Mouse (Mus musculus) midbrain, embryonic 16.5 days (tissue): ENCODE results near the gene Pdlim4. TPM values are rescaled to one million over a fixed set of nuclear protein-coding genes. Genes with fewer than 3 reads are reported as not detected.
A peak's percentile ranks its signal among the peaks of the same experiment; 100 is the strongest.
"Not testable (repeated sequence)": the region's sequence is repeated elsewhere in the genome, so short reads cannot be mapped to it uniquely, and the experiment has no call there.

Experiments used
- ATAC-seq: fragments of 200-750 bp; cut with Nextera tagmentation; 2 replicates; pipeline ENCODE4 v1.8.0; 2017; ENCODE audit warnings: moderate TSS enrichment
- H3K27ac ChIP-seq: fragments of 300-500 bp; sonication (generic); 2 replicates; pipeline ENCODE4 v1.5.1; 2014; ENCODE audit warnings: mild to moderate bottlenecking, low read length, mixed read lengths
- H3K27me3 ChIP-seq: fragments of 300-500 bp; sonication (generic); 2 replicates; pipeline ENCODE4 v1.6.1; 2014; ENCODE audit warnings: low read depth, low read length, mixed read lengths; ENCODE audit not compliant: control insufficient read depth, insufficient read depth
- H3K36me3 ChIP-seq: fragments of 300-500 bp; sonication (generic); 2 replicates; pipeline ENCODE4 v1.6.1; 2014; ENCODE audit warnings: mild to moderate bottlenecking, low read length, moderate library complexity, mixed read lengths; ENCODE audit not compliant: control insufficient read depth, insufficient read depth
- H3K4me1 ChIP-seq: fragments of 300-500 bp; sonication (generic); 2 replicates; pipeline ENCODE4 v1.6.1; 2014; ENCODE audit warnings: mild to moderate bottlenecking, low read length, mixed read lengths; ENCODE audit not compliant: control insufficient read depth, insufficient read depth
- H3K4me2 ChIP-seq: fragments of 300-500 bp; sonication (generic); 2 replicates; pipeline ENCODE4 v1.6.1; 2014; ENCODE audit warnings: mild to moderate bottlenecking, low read length, mixed read lengths
- H3K4me3 ChIP-seq: fragments of 300-500 bp; sonication (generic); 2 replicates; pipeline ENCODE4 v1.5.1; 2014; ENCODE audit warnings: low read depth, mild to moderate bottlenecking, low read length, moderate library complexity, mixed read lengths
- H3K9ac ChIP-seq: fragments of 300-500 bp; sonication (generic); 2 replicates; pipeline ENCODE4 v1.6.1; 2014; ENCODE audit warnings: low read depth, low read length, mixed read lengths
- H3K9me3 ChIP-seq: fragments of 300-500 bp; sonication (generic); replicated peaks from 2 replicates; pipeline ENCODE4 v1.6.1; 2014; ENCODE audit warnings: mild to moderate bottlenecking, low read length, mixed read lengths; ENCODE audit not compliant: control insufficient read depth, poor library complexity, severe bottlenecking
- WGBS: fragments of 180-500 bp; shearing (Covaris S2); extraction: QIAGEN DNeasy Blood & Tissue Kit; methylation state at CpG from one replicate; pipeline ENCODE4 v1.1.7; 2014; 5-methylcytosine and 5-hydroxymethylcytosine counted together
- polyA plus RNA-seq: library from polyadenylated mRNA; unstranded; fragments of >200 nt; fragmentation: Nextera tagmentation; extraction: Ambion mirVana; gene quantifications from 2 replicates; pipeline ENCODE4 v1.2.1, GENCODE M21; 2015

The Pdlim4 gene
- polyA plus RNA-seq, 1 experiment from 2014 or later: 26.7 TPM

GRCm38 (mm10) chr11:54051161-54051560, 17.7 kb downstream of the Pdlim4 start:
- H3K9ac ChIP-seq: no peak overlapping the region
- H3K27me3 ChIP-seq: no peaks in the 10 kb centered on the region
- no peak overlapping the region for H3K27ac ChIP-seq
- H3K4me1 ChIP-seq: no peaks in the 10 kb centered on the region
- H3K4me3 ChIP-seq: no peak overlapping the region
- H3K4me2 ChIP-seq: no peak overlapping the region
- H3K36me3 ChIP-seq: no peaks in the 10 kb centered on the region
- no peak for ATAC-seq
- no peaks in the 10 kb centered on the region for H3K9me3 ChIP-seq
- WGBS: 90% methylated on average over 7 of the region's 7 CpGs

GRCm38 (mm10) chr11:54050205-54050604, 18.6 kb downstream of the Pdlim4 start:
- no peak for ATAC-seq
- Histone ChIP-seq H3K9me3 (no peaks in the 10 kb centered on the region), H3K36me3 (no peaks in the 10 kb centered on the region), H3K9ac (no peak overlapping the region), H3K27ac (no peak overlapping the region), H3K4me3 (no peak overlapping the region), H3K4me2 (no peak overlapping the region), H3K27me3 (no peaks in the 10 kb centered on the region), H3K4me1 (no peaks in the 10 kb centered on the region)
- WGBS: 78% methylated on average over 2 of the region's 2 CpGs

GRCm38 (mm10) chr11:54040676-54041075, 28.1 kb downstream of the Pdlim4 start:
- Histone ChIP-seq H3K27me3 (no peaks in the 10 kb centered on the region), H3K36me3 (no peaks in the 10 kb centered on the region), H3K9ac (no peak overlapping the region), H3K4me1 (no peaks in the 10 kb centered on the region), H3K27ac (no peak overlapping the region), H3K4me2 (no peak overlapping the region), H3K4me3 (no peak overlapping the region), H3K9me3 (no peaks in the 10 kb centered on the region)
- ATAC-seq: no peak
- 97% methylated on average over 6 of the region's 6 CpGs for WGBS

GRCm38 (mm10) chr11:54032872-54033271, 35.9 kb downstream of the Pdlim4 start:
- H3K27ac ChIP-seq, H3K4me3 ChIP-seq, H3K4me2 ChIP-seq, H3K9ac ChIP-seq, H3K36me3 ChIP-seq, H3K27me3 ChIP-seq, H3K4me1 ChIP-seq, ATAC-seq, H3K9me3 ChIP-seq: not testable (repeated sequence)
- 100% methylated on average over 1 of the region's 3 CpGs for WGBS

GRCm38 (mm10) chr11:54028997-54029396, 39.8 kb downstream of the Pdlim4 start:
- H3K4me2 ChIP-seq: peak overlapping the region; percentile 81
- H3K27ac ChIP-seq: no peak overlapping the region
- H3K4me1 ChIP-seq: peaks cover 11% of the 10 kb centered on the region; the same call in 1 of the 2 replicates
- 80% methylated on average over 4 of the region's 4 CpGs for WGBS
- peak overlapping the region; percentile 84; the same call in 1 of the 2 replicates for H3K9ac ChIP-seq
- no peak for ATAC-seq
- peaks cover 2% of the 10 kb centered on the region; the same call in 1 of the 2 replicates for H3K27me3 ChIP-seq
- no peaks in the 10 kb centered on the region for H3K9me3 ChIP-seq
- no peaks in the 10 kb centered on the region for H3K36me3 ChIP-seq
- H3K4me3 ChIP-seq: peak overlapping the region; percentile 65

GRCm38 (mm10) chr11:54028044-54028951, 40.5 kb downstream of the Pdlim4 start, which contains the start of gene Slc22a4:
Gene Slc22a4 (minus strand): TSS chr11:54028090.
- Histone ChIP-seq H3K9me3 (no peaks in the 10 kb centered on the region), H3K4me3 (peak within 1 kb of the TSS; percentile 65), H3K27ac (peak within 1 kb of the TSS; percentile 38), H3K4me2 (peak within 1 kb of the TSS; percentile 81), H3K27me3 (peaks cover 2% of the 10 kb centered on the region; the same call in 1 of the 2 replicates), H3K4me1 (peaks cover 11% of the 10 kb centered on the region; the same call in 1 of the 2 replicates), H3K9ac (peak within 1 kb of the TSS; percentile 84), H3K36me3 (no peaks in the 10 kb centered on the region)
- peak; percentile 89 for ATAC-seq
- 3% methylated on average over 61 of the region's 61 CpGs for WGBS

- peaks cover 11% of the 10 kb centered on the region; the same call in 1 of the 2 replicates for H3K4me1 ChIP-seq
- ATAC-seq: peak; percentile 66
- peak overlapping the region; percentile 65 for H3K4me3 ChIP-seq
- H3K9me3 ChIP-seq: no peaks in the 10 kb centered on the region
- H3K27ac ChIP-seq: peak overlapping the region; percentile 38
- H3K9ac ChIP-seq: peak overlapping the region; percentile 84
- H3K27me3 ChIP-seq: peaks cover 2% of the 10 kb centered on the region; the same call in 1 of the 2 replicates
- H3K4me2 ChIP-seq: peak overlapping the region; percentile 81
- H3K36me3 ChIP-seq: no peaks in the 10 kb centered on the region
- WGBS: 16% methylated on average over 31 of the region's 31 CpGs
These were observed 41.4 kb downstream of the Pdlim4 start for GRCm38 (mm10) chr11:54027131-54028043.

- Histone ChIP-seq H3K4me3 (no peak overlapping the region; the same call in 1 of the 2 replicates), H3K9ac (no peak overlapping the region), H3K27ac (no peak overlapping the region), H3K27me3 (peaks cover 2% of the 10 kb centered on the region; the same call in 1 of the 2 replicates), H3K9me3 (no peaks in the 10 kb centered on the region), H3K36me3 (no peaks in the 10 kb centered on the region), H3K4me1 (peaks cover 11% of the 10 kb centered on the region; the same call in 1 of the 2 replicates), H3K4me2 (peak overlapping the region; percentile 81; the same call in 1 of the 2 replicates)
- WGBS: 80% methylated on average over 1 of the region's 1 CpGs
- no peak for ATAC-seq
These were observed 42.2 kb downstream of the Pdlim4 start for GRCm38 (mm10) chr11:54026491-54027041.
